Mouse (Mus musculus): ENCODE measurements around the gene Slc45a3. TPM values are rescaled to one million over a fixed set of nuclear protein-coding genes. Genes with fewer than 3 reads are reported as not detected.

Slc45a3 gene
- polyA plus RNA-seq, 1 experiment from 2014 or later, result 9.1 TPM

DNA sequence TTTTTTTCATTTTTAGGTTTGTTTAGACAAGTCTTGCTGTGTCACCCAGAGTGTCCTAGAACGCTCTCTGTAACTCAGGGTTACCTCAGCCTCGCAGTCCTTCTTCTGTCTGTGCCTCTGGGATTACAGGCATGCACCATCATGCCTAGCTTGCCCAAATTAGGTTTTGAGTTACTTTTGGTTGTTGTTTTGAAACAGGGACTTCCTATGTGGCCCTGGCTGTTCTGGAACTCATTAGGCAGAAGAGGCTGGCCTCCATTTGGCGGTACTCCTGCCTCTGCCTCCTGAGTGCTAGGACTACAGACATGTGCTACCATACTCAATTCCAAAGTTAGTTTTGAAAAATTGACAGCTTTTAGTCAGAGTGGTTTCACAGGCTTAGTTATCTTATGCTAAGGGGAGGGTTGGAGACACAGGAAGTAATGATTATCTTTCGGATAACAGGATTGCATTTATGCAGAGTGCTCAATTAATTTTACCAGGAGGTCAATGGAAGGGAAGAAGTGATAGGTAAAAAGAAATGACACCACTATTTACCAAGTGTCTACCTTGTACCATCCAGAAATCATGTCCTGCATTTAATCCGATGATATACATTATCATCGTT, 41.9 kb downstream of the Slc45a3 start:
- peaks cover 18% of the 10 kb centered on the region for H3K4me1 ChIP-seq
- H3K27ac ChIP-seq, result peak overlapping the region; percentile 77
- no peaks in the 10 kb centered on the region for H3K36me3 ChIP-seq
- H3K27me3 ChIP-seq, result no peaks in the 10 kb centered on the region
- ATAC-seq (replicated peaks; ENCODE audit: low FRiP score), result no peak
- H3K4me3 ChIP-seq (replicated peaks), result no peak overlapping the region
- no peak overlapping the region for H3K9ac ChIP-seq
- no peak overlapping the region for H3K4me2 ChIP-seq
- no peaks in the 10 kb centered on the region for H3K9me3 ChIP-seq (replicated peaks)
- WGBS, result 79% methylated on average over 6 of the region's 6 CpGs

- Histone ChIP-seq H3K4me2 (no peak overlapping the region), H3K9me3 (replicated peaks) (no peaks in the 10 kb centered on the region), H3K27ac (no peak overlapping the region), H3K9ac (no peak overlapping the region), H3K4me1 (peaks cover 25% of the 10 kb centered on the region), H3K27me3 (no peaks in the 10 kb centered on the region), H3K4me3 (replicated peaks) (no peak overlapping the region), H3K36me3 (no peaks in the 10 kb centered on the region)
- WGBS, result 84% methylated on average over 1 of the region's 1 CpGs
- no peak for ATAC-seq (replicated peaks; ENCODE audit: low FRiP score)
These were observed 42.7 kb downstream of the Slc45a3 start for GRCm38 (mm10) chr1:132005466-132005865.

- no peak overlapping the region for H3K4me3 ChIP-seq (replicated peaks)
- H3K27ac ChIP-seq, result no peak overlapping the region
- no peak overlapping the region for H3K9ac ChIP-seq
- H3K4me2 ChIP-seq, result no peak overlapping the region
- WGBS, result 81% methylated on average over 3 of the region's 3 CpGs
- no peaks in the 10 kb centered on the region for H3K27me3 ChIP-seq
- H3K4me1 ChIP-seq, result peaks cover 30% of the 10 kb centered on the region
- no peaks in the 10 kb centered on the region for H3K36me3 ChIP-seq
- ATAC-seq (replicated peaks; ENCODE audit: low FRiP score), result no peak
- H3K9me3 ChIP-seq (replicated peaks), result no peaks in the 10 kb centered on the region
These were observed 43.3 kb downstream of the Slc45a3 start for GRCm38 (mm10) chr1:132006046-132006445.

DNA sequence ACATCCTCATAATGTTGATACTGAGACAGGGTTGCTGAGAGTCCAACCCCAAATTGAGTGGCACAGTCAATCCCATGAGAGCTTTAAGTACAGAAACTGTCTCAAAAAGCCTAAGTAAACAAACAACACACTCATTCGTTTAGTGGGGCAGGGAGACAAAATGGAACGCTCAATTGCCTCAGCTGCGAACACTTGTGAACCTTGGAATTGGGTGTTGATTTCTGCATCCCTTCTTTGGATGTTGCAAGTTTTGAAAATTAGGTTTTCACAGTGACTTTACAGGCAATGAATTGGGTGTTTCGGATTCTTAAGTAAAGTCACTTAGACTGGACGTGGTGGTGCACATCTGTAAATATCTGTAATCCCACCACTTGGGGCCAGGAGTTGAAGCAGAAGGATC, 44.0 kb downstream of the Slc45a3 start:
- Histone ChIP-seq H3K4me3 (replicated peaks) (peak overlapping the region; percentile 86), H3K4me1 (peaks cover 33% of the 10 kb centered on the region), H3K27me3 (no peaks in the 10 kb centered on the region), H3K4me2 (peak overlapping the region; percentile 69), H3K9ac (peak overlapping the region; percentile 94; the same call in 1 of the 2 replicates), H3K9me3 (replicated peaks) (no peaks in the 10 kb centered on the region), H3K36me3 (no peaks in the 10 kb centered on the region), H3K27ac (peak overlapping the region; percentile 100)
- WGBS, result 24% methylated on average over 5 of the region's 5 CpGs
- ATAC-seq (replicated peaks; ENCODE audit: low FRiP score), result no peak

DNA sequence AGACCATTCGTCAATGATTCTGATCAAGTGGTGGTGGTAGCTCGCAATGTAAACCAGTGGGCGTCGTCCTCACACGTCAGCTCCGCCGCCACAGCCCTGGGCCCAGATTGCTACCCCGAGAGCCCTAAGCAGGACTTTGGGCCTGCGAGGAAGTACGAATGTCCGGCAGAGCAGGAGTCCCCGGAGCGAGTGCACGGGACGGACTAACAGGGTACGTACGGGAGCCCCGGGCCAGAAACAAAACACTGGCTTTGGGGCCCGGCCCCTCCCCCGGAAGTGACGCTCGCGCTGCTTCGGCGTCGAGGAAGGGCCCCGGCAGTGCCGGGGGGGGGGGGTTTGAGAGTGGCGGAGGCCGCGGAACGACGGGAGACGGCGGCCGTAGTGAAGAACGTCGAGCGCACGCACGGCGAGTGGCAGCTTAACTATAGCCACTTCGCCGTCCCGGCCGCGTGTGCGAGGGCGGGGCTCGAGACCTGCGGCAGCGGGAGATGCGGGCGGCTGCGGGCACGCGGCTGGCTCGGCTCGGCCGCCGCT, 44.6 kb downstream of the Slc45a3 start, which contains the start of gene Elk4:
Gene Elk4, plus strand, starts transcription at position 326 of the 534 bp plus-strand sequence.
- Histone ChIP-seq H3K4me1 (peaks cover 39% of the 10 kb centered on the region), H3K27me3 (no peaks in the 10 kb centered on the region), H3K4me2 (peak within 1 kb of the TSS; percentile 69), H3K9ac (peak within 1 kb of the TSS; percentile 94), H3K36me3 (no peaks in the 10 kb centered on the region), H3K9me3 (replicated peaks) (no peaks in the 10 kb centered on the region), H3K27ac (peak within 1 kb of the TSS; percentile 100), H3K4me3 (replicated peaks) (peak within 1 kb of the TSS; percentile 86)
- WGBS, result under 1% methylated on average over 61 of the region's 61 CpGs
- peak; percentile 91 for ATAC-seq (replicated peaks; ENCODE audit: low FRiP score)

DNA sequence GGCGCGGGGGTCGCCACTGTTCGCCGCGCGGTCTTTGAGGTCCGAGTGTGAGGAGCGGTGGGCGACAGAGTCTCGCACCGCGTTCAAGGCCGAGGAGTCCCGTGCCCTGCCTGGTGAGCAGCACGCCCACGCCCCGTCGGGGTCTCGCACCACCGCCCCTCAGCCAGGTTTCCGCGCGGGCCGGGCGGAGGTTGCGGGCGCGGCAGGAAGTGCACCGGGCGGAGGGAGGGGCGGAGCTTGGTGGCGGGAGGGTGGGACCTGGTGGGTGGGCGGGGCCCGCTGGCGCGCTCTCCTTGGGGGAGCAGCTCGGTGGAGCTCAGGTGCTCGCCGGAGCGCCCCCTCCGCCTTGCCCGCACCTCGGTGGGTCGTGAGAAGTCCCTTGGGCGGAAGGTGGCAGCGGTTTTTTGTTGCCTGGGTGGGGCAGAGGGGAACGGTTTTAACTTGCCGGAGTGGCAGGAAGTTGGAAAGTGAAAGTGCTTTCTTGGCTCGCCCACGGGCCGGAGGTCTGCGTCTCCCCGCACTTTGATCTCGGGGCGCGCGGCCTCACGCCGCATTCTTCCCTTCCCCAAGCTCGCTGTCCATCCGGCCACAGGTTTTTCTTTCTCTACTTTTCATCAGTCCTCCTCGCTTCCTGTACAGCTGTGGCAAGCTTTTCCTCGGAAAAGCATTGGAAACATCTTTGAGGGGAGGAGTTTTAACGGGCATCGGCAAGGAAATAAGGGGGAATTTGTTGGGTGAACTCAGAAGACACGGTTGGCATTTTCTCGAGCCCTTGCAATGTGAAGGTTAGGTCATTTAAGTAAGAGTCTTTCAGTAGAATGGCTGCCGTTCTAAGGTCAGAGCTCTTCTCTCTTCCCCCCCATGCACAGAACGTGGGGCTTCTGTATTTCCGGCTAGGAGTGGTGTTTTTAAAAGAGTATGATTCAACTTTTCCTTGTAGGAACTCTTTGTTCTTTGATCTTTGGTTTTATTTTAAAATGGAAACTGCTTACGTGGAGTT, 45.4 kb downstream of the Slc45a3 start:
- peak; percentile 94 for ATAC-seq (replicated peaks; ENCODE audit: low FRiP score)
- Histone ChIP-seq H3K4me3 (replicated peaks) (peak overlapping the region; percentile 86), H3K4me1 (peaks cover 39% of the 10 kb centered on the region), H3K4me2 (peak overlapping the region; percentile 69), H3K36me3 (no peaks in the 10 kb centered on the region), H3K9me3 (replicated peaks) (no peaks in the 10 kb centered on the region), H3K9ac (peak overlapping the region; percentile 94), H3K27ac (peak overlapping the region; percentile 100), H3K27me3 (no peaks in the 10 kb centered on the region)
- WGBS, result under 1% methylated on average over 70 of the region's 72 CpGs

- Histone ChIP-seq H3K4me1 (peaks cover 39% of the 10 kb centered on the region), H3K9me3 (replicated peaks) (no peaks in the 10 kb centered on the region), H3K4me3 (replicated peaks) (peak overlapping the region; percentile 86), H3K4me2 (peak overlapping the region; percentile 69), H3K36me3 (no peaks in the 10 kb centered on the region), H3K27me3 (no peaks in the 10 kb centered on the region), H3K9ac (peak overlapping the region; percentile 94), H3K27ac (peak overlapping the region; percentile 100)
- 38% methylated on average over 8 of the region's 8 CpGs for WGBS
- ATAC-seq (replicated peaks; ENCODE audit: low FRiP score), result no peak
These were observed 46.3 kb downstream of the Slc45a3 start for GRCm38 (mm10) chr1:132008881-132009644.

- no peak for ATAC-seq (replicated peaks; ENCODE audit: low FRiP score)
- Histone ChIP-seq H3K27ac (peak overlapping the region; percentile 43; the same call in 1 of the 2 replicates), H3K9ac (no peak overlapping the region), H3K4me3 (replicated peaks) (no peak overlapping the region), H3K4me2 (peak overlapping the region; percentile 5; the same call in 1 of the 2 replicates), H3K36me3 (peaks cover 17% of the 10 kb centered on the region), H3K4me1 (peaks cover 36% of the 10 kb centered on the region), H3K9me3 (replicated peaks) (no peaks in the 10 kb centered on the region), H3K27me3 (no peaks in the 10 kb centered on the region)
- WGBS, result 73% methylated on average over 17 of the region's 17 CpGs
These were observed 48.1 kb downstream of the Slc45a3 start for GRCm38 (mm10) chr1:132010632-132011501.

- Histone ChIP-seq H3K9me3 (replicated peaks) (no peaks in the 10 kb centered on the region), H3K9ac (no peak overlapping the region), H3K4me3 (replicated peaks) (no peak overlapping the region), H3K27me3 (no peaks in the 10 kb centered on the region), H3K4me1 (peaks cover 32% of the 10 kb centered on the region), H3K27ac (no peak overlapping the region), H3K4me2 (no peak overlapping the region), H3K36me3 (peaks cover 23% of the 10 kb centered on the region)
- ATAC-seq (replicated peaks; ENCODE audit: low FRiP score), result no peak
- 79% methylated on average over 2 of the region's 2 CpGs for WGBS
These were observed 49.0 kb downstream of the Slc45a3 start for GRCm38 (mm10) chr1:132011785-132012184.

DNA sequence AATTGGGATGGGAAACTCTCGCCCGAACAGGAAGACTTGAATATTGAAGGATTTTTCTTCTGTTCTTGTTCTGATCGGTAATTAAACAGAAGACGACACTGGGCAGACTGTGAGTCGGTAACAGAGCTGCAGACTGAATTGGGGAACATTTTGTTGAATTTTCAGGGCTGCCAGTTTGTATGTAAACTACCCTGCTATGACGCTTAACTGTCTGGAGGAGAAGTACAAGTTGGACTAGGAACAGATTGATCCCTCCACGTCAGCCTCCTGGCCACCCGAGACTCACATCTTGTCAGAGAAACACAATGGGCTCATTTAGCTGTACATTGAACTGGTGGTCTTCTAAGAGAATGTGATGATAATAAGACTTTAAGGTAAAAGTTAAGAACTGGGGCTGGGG, 50.1 kb downstream of the Slc45a3 start:
- Histone ChIP-seq H3K4me2 (no peak overlapping the region), H3K4me1 (peaks cover 31% of the 10 kb centered on the region), H3K36me3 (peaks cover 34% of the 10 kb centered on the region), H3K9me3 (replicated peaks) (no peaks in the 10 kb centered on the region), H3K4me3 (replicated peaks) (no peak overlapping the region), H3K9ac (no peak overlapping the region), H3K27me3 (no peaks in the 10 kb centered on the region), H3K27ac (no peak overlapping the region)
- ATAC-seq (replicated peaks; ENCODE audit: low FRiP score), result no peak
- WGBS, result 90% methylated on average over 8 of the region's 8 CpGs

DNA sequence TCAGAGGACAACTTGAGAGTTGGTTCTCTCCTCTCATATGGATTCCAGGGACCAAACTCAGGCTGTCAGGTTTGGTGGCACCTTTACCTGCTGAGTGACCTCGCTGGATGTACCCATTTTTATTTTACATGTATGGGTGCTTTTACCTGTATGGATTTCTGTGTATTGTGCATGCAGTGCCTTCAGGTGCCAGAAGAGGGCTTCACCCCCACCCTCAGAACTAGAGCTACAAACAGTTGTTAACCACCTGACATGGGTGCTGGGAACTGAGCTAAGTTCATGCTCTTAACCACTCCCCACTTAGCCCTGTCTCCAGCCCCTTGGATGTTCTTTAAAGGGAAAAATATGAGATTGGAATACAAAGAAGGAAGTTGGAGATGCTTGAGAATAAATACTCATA, 52.0 kb downstream of the Slc45a3 start:
- Histone ChIP-seq H3K4me3 (replicated peaks) (no peak overlapping the region), H3K36me3 (peaks cover 53% of the 10 kb centered on the region), H3K27me3 (no peaks in the 10 kb centered on the region), H3K9ac (no peak overlapping the region), H3K4me1 (peaks cover 19% of the 10 kb centered on the region), H3K27ac (no peak overlapping the region), H3K4me2 (no peak overlapping the region), H3K9me3 (replicated peaks) (no peaks in the 10 kb centered on the region)
- WGBS, result 83% methylated on average over 1 of the region's 1 CpGs
- no peak for ATAC-seq (replicated peaks; ENCODE audit: low FRiP score)
